Mouse (Mus musculus) liver, adult 2 months (tissue): ENCODE data around the gene Bmx.

Source experiments
- CTCF ChIP-seq: fragments of 200-500 bp; IDR thresholded peaks from 2 replicates; pipeline ENCODE4 v1.5.1; 2011; ENCODE audit warnings: low read depth, low read length, control low read depth
- POLR2A ChIP-seq: fragments of 200-500 bp; IDR thresholded peaks from 2 replicates; pipeline ENCODE4 v1.6.1; 2011; ENCODE audit warnings: low read length, control low read depth; ENCODE audit not compliant: insufficient read depth; ENCODE audit errors: extremely low read depth

- TF ChIP-seq CTCF, result no peak
- no peak for TF ChIP-seq POLR2A
Measured at GRCm38 (mm10) chrX:164152703-164153102, 105.3 kb downstream of the Bmx start.
